Mouse (Mus musculus): ENCODE results near the gene Akap2.
A peak's percentile ranks its signal among the peaks of the same experiment; 100 is the strongest.

Gene Akap2

GRCm38 (mm10) chr4:57839343-57839742 lies 121.9 kb downstream of the Akap2 start:
- no peak for DNase-seq

GRCm38 (mm10) chr4:57841911-57842310 lies 124.5 kb downstream of the Akap2 start:
- DNase-seq: no peak

GRCm38 (mm10) chr4:57842472-57843305 lies 125.2 kb downstream of the Akap2 start:
- no peak for DNase-seq

GRCm38 (mm10) chr4:57845031-57845431 lies 127.6 kb downstream of the Akap2 start:
- DNase-seq: peak; percentile 9 to 12

GRCm38 (mm10) chr4:57845541-57846210 lies 128.2 kb downstream of the Akap2 start:
- no peak for DNase-seq

- DNase-seq: no peak
Measured at GRCm38 (mm10) chr4:57846381-57846990, 129.0 kb downstream of the Akap2 start.

GRCm38 (mm10) chr4:57846991-57847422 lies 129.6 kb downstream of the Akap2 start:
- no peak for DNase-seq

GRCm38 (mm10) chr4:57847676-57848075 lies 130.2 kb downstream of the Akap2 start:
- no peak for DNase-seq

GRCm38 (mm10) chr4:57849465-57849864 lies 132.0 kb downstream of the Akap2 start:
- no peak for DNase-seq

- no peak for DNase-seq
Measured at GRCm38 (mm10) chr4:57851731-57852130, 134.3 kb downstream of the Akap2 start.

GRCm38 (mm10) chr4:57852461-57853040 lies 135.1 kb downstream of the Akap2 start:
- no peak for DNase-seq

- no peak for DNase-seq
Measured at GRCm38 (mm10) chr4:57854181-57854580, 136.7 kb downstream of the Akap2 start.

- no peak for DNase-seq
Measured at GRCm38 (mm10) chr4:57855281-57855941, 138.0 kb downstream of the Akap2 start.

GRCm38 (mm10) chr4:57856673-57857072 lies 139.2 kb downstream of the Akap2 start:
- no peak for DNase-seq

GRCm38 (mm10) chr4:57860204-57860611 lies 142.8 kb downstream of the Akap2 start:
- DNase-seq: no peak

- DNase-seq: no peak
Measured at GRCm38 (mm10) chr4:57861166-57861565, 143.7 kb downstream of the Akap2 start.

GRCm38 (mm10) chr4:57861856-57862255 lies 144.4 kb downstream of the Akap2 start:
- DNase-seq: no peak

GRCm38 (mm10) chr4:57862269-57862986 lies 145.0 kb downstream of the Akap2 start:
- DNase-seq: no peak

GRCm38 (mm10) chr4:57866088-57866487 lies 148.6 kb downstream of the Akap2 start:
- no peak for DNase-seq

GRCm38 (mm10) chr4:57866990-57867389 lies 149.5 kb downstream of the Akap2 start:
- DNase-seq: no peak

- DNase-seq: no peak
Measured at GRCm38 (mm10) chr4:57867454-57867853, 150.0 kb downstream of the Akap2 start.

- no peak for DNase-seq
Measured at GRCm38 (mm10) chr4:57879137-57879536, 161.7 kb downstream of the Akap2 start.
